Mouse (Mus musculus) embryonic facial prominence, embryonic 11.5 days (tissue): ENCODE data around the gene Rhbdd1. TPM values are rescaled to one million over a fixed set of nuclear protein-coding genes. Genes with fewer than 3 reads are reported as not detected.

ENCODE experiments used
- ATAC-seq: fragments of 200-750 bp; cut with Nextera tagmentation; replicated peaks from 2 replicates; pipeline ENCODE4 v1.8.0; 2017; ENCODE audit warnings: low read depth; ENCODE audit not compliant: insufficient number of reproducible peaks, low FRiP score, low TSS enrichment
- DNase-seq: peaks from one replicate; pipeline ENCODE4 v3.0.0-alpha.2; 2015; ENCODE audit warnings: low spot score
- H3K27ac ChIP-seq: fragments of 300-500 bp; sonication (generic); replicated peaks from 2 replicates; pipeline ENCODE4 v1.5.1; 2014; ENCODE audit warnings: mild to moderate bottlenecking, low read depth, low read length, control low read depth
- H3K27me3 ChIP-seq: fragments of 300-500 bp; sonication (generic); 2 replicates; pipeline ENCODE4 v1.6.1; 2014; ENCODE audit warnings: mild to moderate bottlenecking, low read length, moderate library complexity, mixed read lengths; ENCODE audit not compliant: control insufficient read depth, insufficient read depth
- H3K36me3 ChIP-seq: fragments of 300-500 bp; sonication (generic); replicated peaks from 2 replicates; pipeline ENCODE4 v1.6.1; 2014; ENCODE audit warnings: low read depth, mild to moderate bottlenecking, low read length, moderate library complexity, mixed read lengths; ENCODE audit not compliant: control insufficient read depth, insufficient read depth
- H3K4me1 ChIP-seq: fragments of 300-500 bp; sonication (generic); 2 replicates; pipeline ENCODE4 v1.6.1; 2014; ENCODE audit warnings: low read length, mixed read lengths; ENCODE audit not compliant: control insufficient read depth, insufficient read depth
- H3K4me2 ChIP-seq: fragments of 300-500 bp; sonication (generic); 2 replicates; pipeline ENCODE4 v1.6.1; 2014; ENCODE audit warnings: low read depth, mild to moderate bottlenecking, control low read depth, low read length, moderate library complexity
- H3K4me3 ChIP-seq: fragments of 300-500 bp; sonication (generic); 2 replicates; pipeline ENCODE4 v1.5.1; 2014; ENCODE audit warnings: low read depth, low read length, control low read depth
- H3K9ac ChIP-seq: fragments of 300-500 bp; sonication (generic); replicated peaks from 2 replicates; pipeline ENCODE4 v1.6.1; 2014; ENCODE audit warnings: mild to moderate bottlenecking, control low read depth, low read length
- H3K9me3 ChIP-seq: fragments of 300-500 bp; sonication (generic); replicated peaks from 2 replicates; pipeline ENCODE4 v1.6.1; 2016; ENCODE audit warnings: mild to moderate bottlenecking, low read length, inconsistent platforms, mixed read lengths; ENCODE audit not compliant: control insufficient read depth
- WGBS: fragments of 180-500 bp; shearing (Covaris S2); extraction: QIAGEN DNeasy Blood & Tissue Kit; methylation state at CpG from one replicate; pipeline ENCODE4 v1.1.7; 2014; 5-methylcytosine and 5-hydroxymethylcytosine counted together
- polyA plus RNA-seq: library from polyadenylated mRNA; unstranded; fragments of >200 nt; fragmentation: Nextera tagmentation; extraction: Ambion mirVana; gene quantifications from 2 replicates; pipeline ENCODE4 v1.2.1, GENCODE M21; 2014

The Rhbdd1 gene
- polyA plus RNA-seq, 1 experiment from 2014 or later, result 6.7 TPM

DNA sequence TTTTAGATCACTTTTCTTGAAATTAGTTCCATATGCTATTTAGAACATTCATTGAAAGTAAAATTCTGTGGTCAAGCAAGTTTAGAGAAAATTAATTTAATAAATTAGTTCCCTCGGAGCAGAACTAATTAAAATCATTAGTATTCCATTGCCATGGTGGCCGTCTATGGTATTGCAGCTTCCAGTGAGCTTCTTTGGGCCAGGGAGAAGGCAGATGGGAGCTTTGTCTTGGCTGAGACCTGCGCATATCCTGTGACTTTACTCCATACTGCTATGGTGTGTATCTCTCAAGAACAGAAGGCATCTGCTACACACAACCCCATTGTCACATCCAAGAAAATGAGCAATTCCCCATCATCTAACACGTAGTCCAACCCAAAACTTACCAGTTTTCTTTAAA lies 65.7 kb downstream of the Rhbdd1 start:
- no peak for ATAC-seq
- H3K36me3 ChIP-seq, result no peaks in the 10 kb centered on the region
- H3K4me3 ChIP-seq, result no peak overlapping the region
- H3K4me1 ChIP-seq, result no peaks in the 10 kb centered on the region; the same call in 1 of the 2 replicates
- no peak overlapping the region for H3K4me2 ChIP-seq
- H3K9me3 ChIP-seq, result no peaks in the 10 kb centered on the region
- no peaks in the 10 kb centered on the region for H3K27me3 ChIP-seq
- peak; percentile 30 for DNase-seq
- WGBS, result 60% methylated on average over 4 of the region's 4 CpGs
- no peak overlapping the region for H3K27ac ChIP-seq
- no peak overlapping the region for H3K9ac ChIP-seq

DNA sequence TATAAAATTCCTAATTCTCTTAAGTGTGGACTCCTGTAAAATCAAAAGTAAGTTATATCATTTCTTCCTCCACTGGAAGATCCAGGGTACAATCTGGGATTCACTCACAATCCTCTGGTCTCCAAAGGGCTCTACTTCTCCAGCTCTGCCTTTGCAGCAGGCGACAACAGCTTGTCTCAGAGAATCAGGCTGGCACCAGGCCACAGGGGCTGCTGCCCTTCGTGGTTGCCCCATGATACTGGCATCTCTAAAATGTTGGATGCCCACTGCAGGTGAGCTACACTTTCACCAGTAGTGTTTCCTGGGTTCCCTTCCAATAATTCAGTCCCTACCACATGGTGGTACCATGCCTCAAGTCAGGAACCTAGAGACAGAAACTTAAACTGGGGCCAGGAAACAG lies 67.9 kb downstream of the Rhbdd1 start:
- Histone ChIP-seq H3K4me1 (no peaks in the 10 kb centered on the region; the same call in 1 of the 2 replicates), H3K9me3 (no peaks in the 10 kb centered on the region), H3K9ac (no peak overlapping the region), H3K36me3 (no peaks in the 10 kb centered on the region), H3K27ac (no peak overlapping the region), H3K4me2 (no peak overlapping the region), H3K27me3 (no peaks in the 10 kb centered on the region), H3K4me3 (no peak overlapping the region)
- ATAC-seq (no peak), DNase-seq (no peak)
- 86% methylated on average over 2 of the region's 2 CpGs for WGBS

DNA sequence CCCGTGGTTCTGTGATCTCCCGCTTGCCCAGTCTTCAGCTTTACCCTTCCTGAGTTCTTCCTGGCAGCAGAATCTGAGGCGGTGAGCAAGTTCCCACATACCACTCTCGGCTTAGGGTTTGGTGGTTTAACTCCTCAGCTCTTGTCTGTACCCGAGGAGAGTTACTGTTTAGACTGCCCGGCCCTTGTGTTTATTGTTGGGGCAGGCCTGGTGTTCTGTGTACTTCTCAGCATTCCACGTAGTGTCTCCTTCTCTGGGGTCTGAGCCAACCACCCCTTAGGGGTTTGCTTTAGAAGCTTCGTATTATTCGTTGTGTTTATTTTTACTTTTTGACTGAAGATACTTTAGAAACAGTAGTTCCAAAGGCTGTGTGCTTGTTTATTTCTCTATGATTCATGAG lies 68.8 kb downstream of the Rhbdd1 start:
- Histone ChIP-seq H3K9ac (no peak overlapping the region), H3K27me3 (no peaks in the 10 kb centered on the region), H3K4me2 (no peak overlapping the region), H3K36me3 (no peaks in the 10 kb centered on the region), H3K9me3 (no peaks in the 10 kb centered on the region), H3K4me3 (no peak overlapping the region), H3K27ac (no peak overlapping the region), H3K4me1 (no peaks in the 10 kb centered on the region; the same call in 1 of the 2 replicates)
- ATAC-seq (no peak), DNase-seq (no peak)
- 46% methylated on average over 9 of the region's 9 CpGs for WGBS

DNA sequence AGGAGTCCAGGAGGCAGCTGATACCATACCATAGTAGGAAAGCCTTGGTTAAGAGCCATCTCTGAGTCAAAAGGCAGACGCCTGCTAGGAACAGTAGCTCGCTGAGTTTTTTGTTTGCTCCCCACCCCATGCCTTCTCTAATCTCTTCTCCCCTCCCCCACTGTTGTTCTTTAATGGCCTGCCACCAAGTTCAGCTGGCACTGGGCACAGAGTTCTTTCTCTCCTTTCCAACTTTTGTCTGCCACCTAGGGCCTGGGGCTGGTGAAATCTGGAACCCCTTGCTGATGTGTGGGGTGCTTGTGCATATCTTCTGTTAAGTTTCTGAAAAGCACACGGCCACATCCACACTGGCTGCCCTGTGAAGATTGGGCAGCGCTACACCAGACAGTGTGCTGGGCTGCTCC lies 69.6 kb downstream of the Rhbdd1 start:
- no peak overlapping the region for H3K27ac ChIP-seq
- no peaks in the 10 kb centered on the region; the same call in 1 of the 2 replicates for H3K4me1 ChIP-seq
- no peak overlapping the region for H3K4me2 ChIP-seq
- H3K9ac ChIP-seq, result no peak overlapping the region
- 45% methylated on average over 4 of the region's 4 CpGs for WGBS
- no peak for DNase-seq
- H3K27me3 ChIP-seq, result no peaks in the 10 kb centered on the region
- H3K4me3 ChIP-seq, result no peak overlapping the region
- H3K9me3 ChIP-seq, result no peaks in the 10 kb centered on the region
- no peaks in the 10 kb centered on the region for H3K36me3 ChIP-seq
- no peak for ATAC-seq

DNA sequence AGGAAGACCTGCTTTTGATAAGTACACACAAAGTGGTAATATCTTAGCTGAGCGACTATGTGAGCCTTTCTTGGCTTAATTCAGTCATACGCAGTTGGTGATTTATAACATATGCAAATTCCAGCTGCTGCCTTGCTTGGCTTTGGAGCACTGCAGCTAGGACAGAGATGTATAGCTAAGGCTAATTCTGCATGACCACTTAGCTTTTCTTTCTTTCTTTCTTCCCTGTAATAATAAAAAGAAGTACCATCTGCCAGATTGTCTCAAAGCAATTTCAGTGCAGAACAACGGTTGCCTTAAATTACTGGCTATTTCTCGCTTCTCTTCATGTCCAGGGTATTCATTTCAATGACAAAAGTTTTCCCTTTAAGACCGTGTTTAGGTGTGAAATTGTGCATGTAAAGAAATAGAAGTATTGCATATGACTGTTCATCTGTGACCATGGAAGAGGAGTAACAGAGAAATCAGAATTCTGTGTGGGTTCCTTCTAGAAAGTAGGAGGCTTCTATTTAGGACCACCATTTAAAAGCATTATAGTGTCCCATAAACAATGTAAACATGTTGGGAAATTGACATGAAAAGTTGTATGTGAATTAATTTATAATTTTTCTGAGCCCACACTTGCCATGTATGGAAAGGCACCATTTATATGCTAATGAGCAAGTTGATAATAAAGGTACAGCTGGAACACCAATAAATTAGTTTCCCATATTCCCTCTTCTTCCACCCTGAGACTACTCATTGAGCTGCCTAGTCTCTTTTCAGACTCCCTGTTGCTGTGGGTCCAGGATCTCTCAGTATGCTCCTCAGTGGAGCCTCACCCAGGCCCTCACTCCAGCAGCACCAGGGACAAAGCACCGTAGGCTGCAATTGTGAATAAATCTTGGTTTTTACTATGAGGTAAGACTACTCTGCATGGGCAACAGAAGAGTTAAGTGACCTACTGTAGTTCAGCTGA lies 70.8 kb downstream of the Rhbdd1 start:
- WGBS, result 74% methylated on average over 6 of the region's 6 CpGs
- no peak overlapping the region for H3K4me3 ChIP-seq
- H3K27ac ChIP-seq, result no peak overlapping the region
- no peak overlapping the region for H3K9ac ChIP-seq
- H3K4me1 ChIP-seq, result no peaks in the 10 kb centered on the region; the same call in 1 of the 2 replicates
- DNase-seq, result no peak
- H3K9me3 ChIP-seq, result no peaks in the 10 kb centered on the region
- no peak for ATAC-seq
- H3K36me3 ChIP-seq, result no peaks in the 10 kb centered on the region
- no peaks in the 10 kb centered on the region for H3K27me3 ChIP-seq
- H3K4me2 ChIP-seq, result no peak overlapping the region

DNA sequence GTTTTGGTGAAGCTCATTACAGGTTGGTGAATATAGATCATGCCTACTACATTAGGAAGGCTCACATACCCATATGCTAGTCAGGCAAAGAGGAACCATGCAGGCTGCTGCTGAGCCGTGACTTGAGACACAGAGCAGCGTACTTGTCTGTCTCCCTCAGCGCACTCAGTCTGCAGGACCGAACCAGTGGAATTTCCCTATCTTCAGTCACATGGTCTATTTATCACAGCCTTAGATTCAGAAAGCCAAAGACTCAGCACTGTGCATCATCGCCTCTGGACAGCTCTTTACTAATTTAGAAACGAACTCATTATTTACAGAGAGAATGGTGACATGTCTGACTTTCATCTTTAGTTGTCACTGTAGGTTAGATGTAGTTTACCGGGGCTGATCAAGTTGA lies 73.1 kb downstream of the Rhbdd1 start:
- ATAC-seq (no peak), DNase-seq (no peak)
- Histone ChIP-seq H3K4me3 (no peak overlapping the region), H3K4me1 (no peaks in the 10 kb centered on the region; the same call in 1 of the 2 replicates), H3K9me3 (no peaks in the 10 kb centered on the region), H3K27ac (no peak overlapping the region), H3K27me3 (no peaks in the 10 kb centered on the region), H3K4me2 (no peak overlapping the region), H3K36me3 (no peaks in the 10 kb centered on the region), H3K9ac (no peak overlapping the region)
- WGBS, result 90% methylated on average over 7 of the region's 7 CpGs

DNA sequence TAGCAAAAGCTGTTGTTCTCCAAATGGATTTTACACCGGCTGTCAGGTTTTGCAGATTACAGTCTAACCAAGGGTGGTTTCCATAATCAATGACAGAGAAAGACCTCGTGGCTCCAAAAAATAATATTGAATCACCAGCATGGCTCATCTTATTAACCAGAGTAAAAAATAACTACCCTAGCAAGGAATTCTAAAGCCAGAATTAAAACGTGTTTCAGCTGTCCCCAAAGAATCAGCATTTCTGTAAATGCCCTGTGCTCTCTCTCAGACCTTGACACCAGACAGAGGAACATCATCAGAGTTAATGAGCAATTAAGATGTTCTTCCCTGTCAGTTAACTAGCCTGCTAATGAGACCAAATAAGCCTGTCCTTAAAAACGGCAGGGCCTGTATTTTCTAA lies 79.1 kb downstream of the Rhbdd1 start:
- Histone ChIP-seq H3K36me3 (no peaks in the 10 kb centered on the region), H3K9me3 (no peaks in the 10 kb centered on the region), H3K27me3 (no peaks in the 10 kb centered on the region), H3K4me3 (no peak overlapping the region), H3K4me2 (no peak overlapping the region), H3K9ac (no peak overlapping the region), H3K27ac (no peak overlapping the region), H3K4me1 (no peaks in the 10 kb centered on the region)
- WGBS, result 63% methylated on average over 4 of the region's 4 CpGs
- ATAC-seq (no peak), DNase-seq (no peak)

DNA sequence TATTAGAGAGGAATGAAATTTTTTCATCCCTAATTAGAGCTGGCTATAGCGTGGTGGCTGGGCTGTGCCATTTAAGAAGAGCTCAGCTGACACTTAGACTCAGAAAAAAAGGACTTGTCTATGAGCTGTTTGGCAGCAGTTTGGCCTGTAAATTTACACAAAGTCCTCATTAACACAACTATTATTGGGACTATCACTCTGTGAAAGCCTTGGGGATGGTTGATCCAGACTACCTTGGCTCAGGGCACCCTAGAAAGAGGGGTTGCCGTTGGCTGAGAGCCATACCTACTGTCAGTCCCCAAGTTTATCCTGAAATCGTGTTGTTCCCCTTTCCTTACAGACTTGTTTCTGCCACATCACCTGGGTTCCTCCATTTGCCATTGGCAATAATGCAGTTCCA lies 91.5 kb downstream of the Rhbdd1 start:
- Histone ChIP-seq H3K4me2 (no peak overlapping the region), H3K27me3 (no peaks in the 10 kb centered on the region), H3K4me1 (no peaks in the 10 kb centered on the region; the same call in 1 of the 2 replicates), H3K36me3 (no peaks in the 10 kb centered on the region), H3K27ac (no peak overlapping the region), H3K4me3 (no peak overlapping the region), H3K9me3 (no peaks in the 10 kb centered on the region), H3K9ac (no peak overlapping the region)
- no peak for DNase-seq
- no peak for ATAC-seq
- WGBS, result 78% methylated on average over 3 of the region's 3 CpGs
